Mouse (Mus musculus) testis, adult 2 months (tissue): Measurements from ENCODE around the gene Prkce.

Experiments
- CTCF ChIP-seq: fragments of 200-500 bp; IDR thresholded peaks from 2 replicates; pipeline ENCODE4 v1.5.1; 2012; ENCODE audit warnings: low read depth, mild to moderate bottlenecking, inconsistent platforms, low read length, moderate library complexity; ENCODE audit not compliant: control insufficient read depth, insufficient read depth, insufficient replicate concordance
- POLR2A ChIP-seq: fragments of 200-500 bp; IDR thresholded peaks from 2 replicates; pipeline ENCODE4 v1.6.1; 2012; ENCODE audit warnings: low read depth, mild to moderate bottlenecking, inconsistent platforms, low read length, moderate library complexity; ENCODE audit not compliant: control insufficient read depth

DNA sequence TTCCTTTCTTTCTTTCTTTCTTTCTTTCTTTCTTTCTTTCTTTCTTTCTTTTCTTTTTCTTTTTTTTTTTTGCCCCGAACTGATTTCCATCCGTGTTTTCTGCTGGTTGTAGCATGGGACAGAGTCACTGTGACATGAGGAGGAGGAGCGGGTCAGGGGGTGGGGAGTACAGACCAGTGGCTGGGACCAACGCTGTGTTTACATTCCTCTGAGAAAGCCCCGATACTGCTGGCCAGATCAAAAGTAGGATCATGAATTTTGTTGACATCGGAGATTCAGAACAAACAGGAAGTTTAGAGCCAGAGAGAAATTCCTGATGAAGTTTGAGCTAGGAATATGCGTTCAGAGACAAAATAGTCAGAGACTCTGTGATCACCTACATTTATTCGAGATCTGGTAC is 405.0 kb downstream of the Prkce start:
- TF ChIP-seq CTCF (no peak), POLR2A (no peak)
